Mouse (Mus musculus) CD4-positive, CD25-positive, alpha-beta regulatory T cell, adult 9 weeks (primary cell): ENCODE measurements around the gene Nudt10. TPM values are rescaled to one million over a fixed set of nuclear protein-coding genes. Genes with fewer than 3 reads are reported as not detected.

Experiments used
- polyA plus RNA-seq: library from polyadenylated mRNA; unstranded; fragments of 100-300 nt; shearing (Covaris generic); gene quantifications from one replicate; pipeline ENCODE4 v1.2.1, GENCODE M21; 2017

Gene Nudt10
- not detected for polyA plus RNA-seq

GRCm38 (mm10) chrX:6172823-6173640 is at the start of gene Nudt10:
Gene Nudt10 (minus strand): TSS chrX:6173015.

Other genes starting within 250 kb of the Nudt10 start
- gene Nudt11, start 125.6 kb downstream of the Nudt10 start, polyA plus RNA-seq: not detected
- not detected for gene AU022751, start 89.6 kb downstream of the Nudt10 start, polyA plus RNA-seq
- not detected for gene Bmp15, start 147.7 kb upstream of the Nudt10 start, polyA plus RNA-seq
- not detected for gene Shroom4, start 226.8 kb upstream of the Nudt10 start, polyA plus RNA-seq